Mouse (Mus musculus) mouse trophoblast stem cell (cell line): Measurements from ENCODE around the gene Adgrl2.

Experiments
- in situ Hi-C, 2 experiments: fragments of 300-500 bp; cut with MseI, MboI; formaldehyde crosslinking; loops; 2 replicates in 1 of 2; 3 replicates in 1 of 2; pipeline ENCODE4 v1.15.1; 2025

The Adgrl2 gene

GRCm38 (mm10) chr3:148885184-148885583, 105.2 kb downstream of the Adgrl2 start:
- in situ Hi-C loops = no loop called here

GRCm38 (mm10) chr3:148881431-148881830, 108.9 kb downstream of the Adgrl2 start:
- in situ Hi-C loops = no loop called here

- in situ Hi-C loops = no loop called here
Measured at GRCm38 (mm10) chr3:148872563-148872962, 117.8 kb downstream of the Adgrl2 start.

- in situ Hi-C loops = no loop called here
Measured at GRCm38 (mm10) chr3:148871792-148872464, 118.4 kb downstream of the Adgrl2 start.

- in situ Hi-C loops = no loop called here
Measured at GRCm38 (mm10) chr3:148867618-148868017, 122.7 kb downstream of the Adgrl2 start.

- in situ Hi-C loops = no loop called here
Measured at GRCm38 (mm10) chr3:148866633-148867032, 123.7 kb downstream of the Adgrl2 start.

GRCm38 (mm10) chr3:148866053-148866452, 124.3 kb downstream of the Adgrl2 start:
- in situ Hi-C loops = no loop called here

- in situ Hi-C loops = no loop called here
Measured at GRCm38 (mm10) chr3:148865234-148865633, 125.1 kb downstream of the Adgrl2 start.

GRCm38 (mm10) chr3:148861860-148862259, 128.5 kb downstream of the Adgrl2 start:
- in situ Hi-C loops = no loop called here

- in situ Hi-C loops = no loop called here
Measured at GRCm38 (mm10) chr3:148854306-148854910, 135.9 kb downstream of the Adgrl2 start.

GRCm38 (mm10) chr3:148853372-148853771, 137.0 kb downstream of the Adgrl2 start:
- in situ Hi-C loops = no loop called here

- in situ Hi-C loops = no loop called here
Measured at GRCm38 (mm10) chr3:148852556-148852955, 137.8 kb downstream of the Adgrl2 start.

GRCm38 (mm10) chr3:148850821-148851220, 139.5 kb downstream of the Adgrl2 start:
- in situ Hi-C loops = no loop called here

GRCm38 (mm10) chr3:148848366-148848765, 142.0 kb downstream of the Adgrl2 start:
- in situ Hi-C loops = no loop called here

GRCm38 (mm10) chr3:148844182-148844581, 146.2 kb downstream of the Adgrl2 start:
- in situ Hi-C loops = no loop called here

GRCm38 (mm10) chr3:148842533-148842932, 147.8 kb downstream of the Adgrl2 start:
- in situ Hi-C loops = no loop called here

- in situ Hi-C loops = no loop called here
Measured at GRCm38 (mm10) chr3:148838835-148839296, 151.5 kb downstream of the Adgrl2 start.

- in situ Hi-C loops = no loop called here
Measured at GRCm38 (mm10) chr3:148838095-148838834, 152.1 kb downstream of the Adgrl2 start.

- in situ Hi-C loops = no loop called here
Measured at GRCm38 (mm10) chr3:148835136-148835535, 155.2 kb downstream of the Adgrl2 start.

GRCm38 (mm10) chr3:148833070-148833769, 157.1 kb downstream of the Adgrl2 start:
- in situ Hi-C loops = no loop called here

- in situ Hi-C loops = no loop called here
Measured at GRCm38 (mm10) chr3:148832001-148832400, 158.4 kb downstream of the Adgrl2 start.

- in situ Hi-C loops = no loop called here
Measured at GRCm38 (mm10) chr3:148828519-148828918, 161.8 kb downstream of the Adgrl2 start.
